Mouse (Mus musculus) spleen, postnatal 14 days (tissue): ENCODE data around the gene Cryzl1.

ENCODE experiments used
- DNase-seq, 2 experiments: peaks; one replicate each; pipeline ENCODE4 v3.0.0; 2021 to 2022; ENCODE audit warnings: low spot score in 2 of 2

Cryzl1 gene

DNA sequence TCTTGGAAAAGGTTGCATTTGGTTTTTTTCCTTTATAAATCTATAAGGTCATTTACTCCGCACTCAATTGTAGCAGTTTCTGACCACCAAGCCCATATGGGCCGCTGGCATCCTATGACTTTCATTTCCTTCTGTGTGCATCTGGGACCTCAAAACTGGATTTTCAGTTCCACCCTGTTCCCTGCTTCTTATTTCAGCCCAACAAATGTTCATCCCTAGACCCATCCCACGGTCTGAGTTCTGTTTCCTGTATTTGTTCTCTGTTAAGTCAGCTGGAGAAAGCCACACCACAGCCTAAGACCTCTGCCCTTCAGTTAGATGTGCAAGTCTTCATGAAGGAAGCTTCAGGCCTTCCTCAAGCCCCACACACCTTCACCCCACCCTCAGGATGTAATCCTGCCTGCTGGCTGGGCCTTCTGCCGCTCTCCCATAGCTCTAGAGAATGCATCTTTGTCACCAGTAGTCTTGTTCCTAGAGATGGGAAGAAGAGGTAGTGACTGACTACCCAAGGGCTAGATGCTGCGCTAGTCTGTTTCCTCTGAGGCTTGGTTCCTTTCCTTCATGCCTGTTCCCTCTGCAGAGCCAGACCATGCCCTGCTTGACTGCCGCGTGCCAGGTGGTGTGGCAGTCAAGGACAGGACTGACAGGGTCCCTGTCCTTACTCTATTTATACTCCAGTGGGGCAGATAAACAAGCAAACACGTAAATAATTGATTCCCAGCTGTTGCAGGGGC, 11.6 kb upstream of the Cryzl1 start:
- no peak for DNase-seq

GRCm38 (mm10) chr16:91738505-91738904, 9.7 kb upstream of the Cryzl1 start:
- no peak for DNase-seq

DNA sequence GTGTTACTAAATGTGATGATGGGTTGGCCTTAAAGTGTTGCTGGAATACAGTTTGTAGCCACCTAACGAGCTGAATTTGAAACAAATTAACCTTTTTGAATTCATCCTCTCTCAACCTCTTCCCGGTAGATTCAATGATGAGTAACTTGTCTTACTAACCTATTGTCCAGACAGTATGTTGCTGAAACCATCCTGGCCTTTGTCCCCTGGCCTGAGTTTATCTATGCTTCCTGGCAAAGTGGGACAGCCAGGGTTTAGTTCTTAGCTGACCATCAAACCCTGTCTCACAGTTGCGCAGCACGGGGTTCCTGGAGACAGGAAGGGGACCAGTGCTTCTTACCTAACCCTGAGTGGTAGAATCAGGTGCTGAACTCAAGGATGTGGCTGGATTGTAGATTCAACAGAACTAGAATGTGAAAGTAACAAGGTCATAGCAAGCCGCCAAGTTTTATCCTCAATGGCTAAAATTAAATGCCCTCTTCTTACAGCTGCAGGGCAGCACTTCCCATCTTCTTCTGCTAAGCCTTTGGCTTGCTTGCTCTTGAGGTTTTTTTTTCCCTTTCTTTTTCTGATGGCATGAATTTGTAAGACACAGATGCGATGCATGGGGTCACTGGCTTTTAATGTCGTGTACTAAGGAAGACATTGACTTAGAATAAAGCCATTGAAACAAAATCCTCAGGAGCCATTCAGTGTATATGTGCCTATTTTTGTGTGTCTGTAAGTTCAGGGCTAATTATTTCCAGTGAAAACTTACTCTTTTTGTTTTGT, 7.5 kb upstream of the Cryzl1 start:
- no peak for DNase-seq

DNA sequence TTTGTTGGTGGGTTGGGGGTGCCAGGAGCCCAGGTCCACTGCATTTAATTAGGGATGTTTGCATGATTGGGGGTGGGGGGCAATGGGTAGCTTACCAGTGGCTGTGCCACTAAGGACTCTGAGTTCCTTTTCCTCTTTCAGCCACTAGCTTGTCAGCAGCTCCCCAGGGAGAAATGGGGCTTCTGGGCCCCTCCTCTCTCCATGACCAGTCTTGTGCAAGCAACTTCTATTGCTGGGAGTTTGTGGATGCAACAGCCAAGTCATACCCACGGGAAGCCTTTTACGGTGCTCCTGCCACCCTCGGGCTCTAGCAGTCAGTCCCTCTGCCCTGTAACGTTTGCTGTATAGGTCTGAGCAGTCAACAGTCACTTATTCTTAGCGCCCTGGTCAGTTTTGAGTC, 6.0 kb upstream of the Cryzl1 start:
- DNase-seq = no peak

DNA sequence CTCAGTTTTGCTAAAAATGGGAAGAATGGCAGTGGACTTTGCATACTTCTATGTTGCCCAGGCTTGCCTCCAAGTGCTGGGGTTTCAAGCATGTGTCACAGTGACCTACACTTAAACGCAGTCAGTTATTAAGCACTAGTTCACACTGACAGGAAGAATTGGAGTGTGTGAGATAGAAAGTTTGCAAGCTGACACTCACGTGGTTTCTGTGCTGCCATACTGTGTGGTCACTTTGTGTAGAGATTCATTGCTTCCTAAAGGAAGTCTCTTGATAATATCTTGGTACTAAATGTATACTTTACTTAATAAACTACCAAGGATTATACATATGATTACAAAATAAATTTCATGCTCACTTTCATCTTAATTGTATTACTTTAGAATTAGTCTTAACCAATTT, 4.0 kb upstream of the Cryzl1 start:
- DNase-seq = no peak

DNA sequence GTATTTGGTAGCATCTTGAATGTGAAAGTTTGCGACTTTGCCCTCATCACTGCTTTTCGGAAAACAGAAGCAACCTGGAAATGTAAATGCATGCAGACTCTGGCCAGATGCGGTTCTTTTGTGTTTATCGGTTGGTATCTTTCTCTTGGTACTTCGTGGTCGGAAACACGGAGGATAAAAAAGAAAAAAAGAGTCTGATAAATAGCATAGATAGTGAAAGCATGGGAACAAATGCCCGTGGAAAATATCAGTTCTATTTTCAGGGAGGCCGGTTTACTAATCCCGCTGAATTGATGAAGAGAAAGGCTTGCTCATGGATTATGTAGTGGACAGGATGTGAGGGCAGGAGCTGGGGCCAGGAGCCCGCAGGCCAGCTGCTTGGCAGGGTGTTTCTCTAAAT, 1.7 kb upstream of the Cryzl1 start:
- no peak for DNase-seq

DNA sequence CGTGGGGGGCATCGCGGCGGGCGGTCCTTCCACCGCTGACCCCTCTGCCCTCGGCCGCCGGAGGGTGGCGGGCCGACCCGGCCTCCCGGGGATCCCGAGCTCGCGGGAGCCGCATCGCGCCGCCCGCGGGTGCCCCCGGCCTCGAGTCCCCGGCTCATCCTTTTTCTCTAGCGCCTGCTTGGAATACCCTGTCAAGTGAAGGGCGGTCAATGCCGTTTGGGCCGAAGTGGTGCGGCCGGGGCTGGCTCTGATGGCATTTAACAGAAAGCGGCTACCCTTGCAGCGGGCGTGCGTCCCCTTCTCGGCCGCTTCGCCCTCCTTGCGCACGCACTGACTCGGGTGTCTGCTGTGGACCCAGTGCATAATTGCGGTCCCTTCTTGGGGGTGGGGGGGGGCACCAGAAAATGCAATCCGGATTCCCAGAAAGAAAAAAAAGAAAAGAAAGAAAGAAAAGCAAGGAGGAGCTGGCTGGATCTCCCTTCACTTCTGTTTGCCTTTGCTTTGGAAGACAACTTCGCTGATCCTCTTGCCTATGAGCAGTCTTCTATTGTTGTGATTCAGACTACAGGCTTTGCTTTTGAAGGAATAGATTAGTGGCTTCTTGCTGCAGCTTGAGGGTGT, 1.2 kb upstream of the Cryzl1 start:
- DNase-seq = no peak

DNA sequence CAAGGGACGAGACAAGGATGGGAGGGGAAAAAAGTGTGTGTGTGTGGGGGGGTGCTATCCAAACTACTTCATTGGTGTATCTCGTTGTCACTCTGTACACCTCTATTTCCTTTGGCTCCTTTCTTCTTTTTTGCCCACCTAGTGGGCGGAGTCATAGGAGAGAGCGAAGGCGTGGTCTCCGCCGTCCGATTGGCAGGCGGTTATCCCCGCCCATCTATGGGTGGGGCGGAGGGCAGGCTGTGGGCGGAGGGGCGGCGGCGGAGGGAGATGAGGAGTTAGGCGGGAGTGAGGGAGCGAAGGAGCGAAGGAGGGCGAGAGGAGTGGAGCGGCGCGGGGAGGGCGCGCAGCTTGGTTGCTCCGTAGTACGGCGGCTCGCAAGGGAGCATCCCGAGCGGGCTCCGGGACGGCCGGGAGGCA, 299 bp upstream of the Cryzl1 start, which contains the start of gene Itsn1:
Gene Itsn1 (plus strand): TSS at position 216 of the 417 bp plus-strand sequence.
- DNase-seq = peak; percentile 95

- DNase-seq = no peak
Measured at GRCm38 (mm10) chr16:91727433-91727832, 1.3 kb downstream of the Cryzl1 start.

GRCm38 (mm10) chr16:91724247-91724646, 4.5 kb downstream of the Cryzl1 start:
- peak; percentile 41 to 61 for DNase-seq

GRCm38 (mm10) chr16:91717399-91717798, 11.4 kb downstream of the Cryzl1 start:
- no peak for DNase-seq

- DNase-seq = peak; percentile 51 to 64
Measured at GRCm38 (mm10) chr16:91716927-91717349, 11.8 kb downstream of the Cryzl1 start.

- DNase-seq = no peak
Measured at GRCm38 (mm10) chr16:91710241-91710640, 18.5 kb downstream of the Cryzl1 start.

DNA sequence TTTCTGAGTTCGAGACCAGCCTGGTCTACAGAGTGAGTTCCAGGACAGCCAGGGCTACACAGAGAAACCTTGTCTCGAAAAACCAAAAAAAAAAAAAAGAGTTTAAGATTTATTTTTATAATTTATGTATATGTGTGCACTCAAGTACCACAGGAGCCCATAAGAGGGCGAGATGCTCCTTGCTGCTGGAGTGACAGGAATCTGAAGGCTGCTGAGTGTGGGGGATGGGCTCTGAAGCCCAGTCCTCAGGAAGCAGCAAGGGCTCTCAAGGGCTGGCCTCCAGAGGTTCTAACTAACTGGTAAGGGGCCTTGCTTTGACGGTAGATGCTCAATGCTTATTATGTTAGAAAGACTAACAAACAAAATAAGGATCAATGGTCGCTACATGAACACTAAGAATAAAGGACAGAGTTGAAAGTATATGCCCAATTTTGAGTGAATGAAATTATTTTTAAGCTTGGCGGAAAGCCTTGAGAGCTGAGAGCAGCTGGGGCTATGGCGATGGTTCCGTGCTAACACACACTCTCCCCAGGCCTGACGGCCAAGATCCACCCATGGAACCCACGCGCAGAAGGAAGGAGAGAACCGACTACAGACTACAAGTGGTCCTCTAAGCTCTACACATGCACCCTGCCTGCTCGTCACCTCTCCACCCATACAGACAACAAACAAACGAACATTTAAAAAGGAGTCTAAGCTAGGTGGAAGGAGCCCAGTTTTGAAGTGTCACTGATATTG, 24.0 kb downstream of the Cryzl1 start:
- no peak for DNase-seq

DNA sequence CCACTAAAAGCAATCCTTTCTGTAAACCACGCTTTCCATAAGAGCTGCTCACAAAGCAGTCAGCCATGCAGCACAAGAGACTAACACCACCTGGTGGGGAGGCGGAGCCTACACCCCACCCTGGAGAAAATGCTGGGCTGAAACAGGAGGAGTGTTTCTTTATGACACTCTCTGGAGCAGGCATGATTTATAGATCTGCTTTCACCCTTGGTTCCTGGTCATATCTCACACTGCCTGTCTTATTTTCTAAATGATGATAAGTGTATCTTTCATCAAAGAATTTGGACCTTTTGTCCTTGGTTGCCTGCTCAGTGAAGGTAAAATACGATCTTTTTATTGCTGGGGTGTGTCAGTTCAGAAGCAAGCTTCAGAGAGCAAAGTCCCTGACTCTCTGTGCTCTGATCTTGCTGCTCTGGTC, 26.0 kb downstream of the Cryzl1 start:
- DNase-seq = no peak

DNA sequence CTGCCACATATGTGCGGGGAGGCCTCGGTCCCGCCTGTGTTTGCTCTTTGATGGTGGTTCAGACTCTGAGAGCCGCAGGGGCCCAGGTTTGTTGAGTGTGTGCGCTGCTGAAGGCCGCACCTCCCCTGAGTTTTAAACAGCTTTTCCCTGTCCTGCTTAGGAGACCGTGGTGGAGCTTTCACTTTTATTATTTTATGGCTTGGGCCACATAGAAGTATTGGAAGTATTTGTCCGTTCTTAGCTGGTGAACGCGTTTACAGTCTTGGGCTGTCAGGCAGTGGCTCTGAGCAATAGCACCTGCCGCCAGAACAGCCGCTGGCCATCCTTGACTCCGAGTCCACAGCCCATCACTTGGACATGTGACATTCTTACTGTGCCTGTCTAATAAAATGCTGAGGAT, 26.9 kb downstream of the Cryzl1 start:
- DNase-seq = no peak

- no peak for DNase-seq
Measured at GRCm38 (mm10) chr16:91698995-91699394, 29.8 kb downstream of the Cryzl1 start.

- DNase-seq = no peak
Measured at GRCm38 (mm10) chr16:91695108-91695755, 33.5 kb downstream of the Cryzl1 start.

GRCm38 (mm10) chr16:91694455-91695084, 34.2 kb downstream of the Cryzl1 start:
- peak; percentile 57 to 72 for DNase-seq

DNA sequence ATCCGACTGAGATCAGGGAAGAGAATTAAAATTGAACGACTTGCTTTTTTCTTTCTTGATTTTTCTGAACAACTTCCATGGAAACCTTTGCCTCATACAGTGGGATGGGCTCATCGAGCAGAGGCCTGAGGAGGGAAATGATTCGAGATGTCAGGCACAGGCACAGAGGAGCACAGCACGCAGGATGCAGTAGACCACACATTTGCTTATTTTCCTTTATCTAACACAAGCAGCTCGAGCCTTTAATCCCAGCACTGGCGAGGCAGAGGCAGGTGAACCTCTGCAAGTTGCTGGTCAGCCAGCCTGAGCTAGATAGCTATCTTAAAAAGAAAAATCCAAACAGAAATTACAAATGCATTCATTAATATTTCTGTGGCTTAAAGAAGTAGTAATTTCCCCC, 39.0 kb downstream of the Cryzl1 start:
- no peak for DNase-seq
